Mouse (Mus musculus) G1E (cell line): ENCODE measurements at regions not wholly inside any gene's neighbourhood (a gene's known extent, or its start where the extent isn't known, plus 50 kb on each side); places are given as distances from the start of the nearest gene placed in this dataset.

Source experiments
- CTCF ChIP-seq: IDR thresholded peaks from 2 replicates; pipeline ENCODE4 v1.5.1; 2012; ENCODE audit warnings: low read depth, low read length, inconsistent platforms, mixed read lengths
- GATA1 ChIP-seq: IDR thresholded peaks from 2 replicates; pipeline ENCODE4 v1.6.1; 2012; ENCODE audit warnings: borderline replicate concordance, low read length, inconsistent platforms, mixed read lengths
- GATA2 ChIP-seq: IDR thresholded peaks from 2 replicates; pipeline ENCODE4 v1.6.1; 2012; ENCODE audit warnings: low read depth, low read length, inconsistent platforms, borderline replicate concordance
- POLR2AphosphoS5 ChIP-seq: IDR thresholded peaks from 2 replicates; pipeline ENCODE4 v1.6.1; 2012; ENCODE audit warnings: low read depth, low read length, inconsistent platforms; ENCODE audit not compliant: insufficient replicate concordance
- TAL1 ChIP-seq: conservative IDR thresholded peaks from 2 replicates; pipeline ENCODE4 v1.6.1; 2012; ENCODE audit warnings: low read depth, low read length, inconsistent platforms, mixed read lengths

DNA sequence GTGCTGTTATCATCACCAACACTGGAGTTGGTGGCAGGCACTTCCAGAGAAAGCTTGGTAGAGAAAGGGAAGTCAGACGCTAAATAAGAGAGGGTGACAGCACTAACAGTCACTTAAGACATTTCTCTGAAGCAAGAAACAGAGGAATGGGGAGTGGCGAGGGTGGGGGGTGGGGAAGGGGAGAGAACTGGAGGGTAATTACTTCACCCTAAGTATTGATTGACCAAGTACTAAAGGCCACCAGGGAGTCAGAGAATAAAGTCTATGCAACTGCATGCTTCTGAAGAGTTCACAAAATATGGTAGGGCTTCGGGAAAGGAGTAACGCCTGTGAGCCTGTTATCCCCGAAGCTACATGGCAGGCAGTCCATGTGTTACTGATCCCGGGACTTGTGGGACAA, 118.3 kb downstream of the Cand1 start:
- TF ChIP-seq CTCF: no peak
- TF ChIP-seq TAL1: no peak
- no peak for TF ChIP-seq POLR2AphosphoS5
- TF ChIP-seq GATA1: no peak
- TF ChIP-seq GATA2: no peak
